Mouse (Mus musculus) left cerebral cortex, adult 8-10 months (tissue): Measurements from ENCODE around the gene Mroh3. TPM values are rescaled to one million over a fixed set of nuclear protein-coding genes. Genes with fewer than 3 reads are reported as not detected.

ENCODE experiments used
- total RNA-seq, 4 experiments: library from RNA; stranded (reverse); gene quantifications; 2 replicates each; pipeline ENCODE4 v1.2.4; 2022

Gene Mroh3
- total RNA-seq, 4 experiments from 2014 or later: 0.37 to 1.2 (median 0.56) TPM

Other genes starting within 250 kb of the Mroh3 start
- 10 to 100 TPM; 14.0 to 17.5 (median 14.3) TPM for gene Igfn1, start 206.5 kb downstream of the Mroh3 start, total RNA-seq
- gene Tmem9, start 204.7 kb downstream of the Mroh3 start, total RNA-seq: 10 to 100 TPM; 56.1 to 74.4 (median 67.6) TPM
- gene Ascl5, start 162.0 kb downstream of the Mroh3 start, total RNA-seq: 1 to 10 TPM; 1.2 to 2.5 (median 2.1) TPM
- gene Cacna1s, start 160.1 kb downstream of the Mroh3 start, total RNA-seq: 1 to 10 TPM in 3 of 4 experiments, under 1 TPM in 1; 0.83 to 1.6 (median 1.4) TPM
- 10 to 100 TPM; 49.0 to 57.8 (median 53.5) TPM for gene Kif21b, start 81.4 kb downstream of the Mroh3 start, total RNA-seq
- 1 to 10 TPM; 1.2 to 2.7 (median 1.5) TPM for gene Inava, start 21.4 kb upstream of the Mroh3 start, total RNA-seq
- gene Gpr25, start 48.0 kb upstream of the Mroh3 start, total RNA-seq: 1 to 10 TPM; 5.1 to 7.4 (median 5.8) TPM
- gene Camsap2, start 133.3 kb upstream of the Mroh3 start, total RNA-seq: 100 to 1,000 TPM; 119 to 146 (median 126) TPM
- 10 to 100 TPM in 3 of 4 experiments, 1 to 10 TPM in 1; 10.0 to 14.0 (median 12.1) TPM for gene Ddx59, start 202.4 kb upstream of the Mroh3 start, total RNA-seq